Mouse (Mus musculus) B cell, adult 2 months (primary cell): ENCODE data around the gene Abca9.

Experiments
- DNase-seq, 2 experiments: peaks; one replicate each; pipeline ENCODE4 v3.0.0; 2022

Abca9 gene

DNA sequence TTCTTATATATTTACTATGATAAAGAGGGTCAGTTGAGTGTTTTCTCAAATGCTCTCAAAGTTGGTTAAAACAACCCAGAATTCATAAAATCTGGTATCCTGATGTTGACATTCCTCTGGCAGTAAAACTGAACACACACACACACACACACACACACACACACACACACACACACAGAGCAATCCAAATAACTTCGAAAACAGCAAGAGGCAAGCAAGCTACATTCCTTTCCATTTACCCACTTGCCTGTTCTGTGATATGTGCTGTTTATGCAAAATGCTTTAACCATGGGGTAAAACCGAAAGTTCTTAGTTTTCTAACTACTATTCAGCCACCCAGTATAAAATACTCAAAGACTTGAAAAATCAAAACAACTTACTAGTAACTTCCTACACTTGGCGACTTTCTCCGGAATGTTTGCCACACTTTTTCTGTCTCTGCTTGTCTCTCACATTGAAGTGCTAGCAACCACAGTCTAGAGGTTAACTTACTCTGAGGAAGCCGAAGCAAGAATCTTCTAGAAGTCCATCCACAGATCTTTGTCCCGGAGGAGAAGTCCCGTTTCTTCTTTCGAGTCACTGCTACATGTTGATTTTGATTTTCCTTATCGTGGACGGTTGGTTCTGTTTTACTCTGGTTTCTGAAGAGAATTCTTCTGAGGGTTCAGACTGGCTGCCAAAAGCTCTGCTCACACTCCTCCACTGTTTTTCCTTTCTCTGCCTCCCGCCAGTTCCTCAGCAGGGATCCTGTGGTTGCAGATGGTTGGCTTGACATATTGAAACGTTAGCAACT, at the start of gene Abca9:
Gene Abca9, minus strand, starts transcription at position 738 of the 793 bp plus-strand sequence.
- DNase-seq = no peak

DNA sequence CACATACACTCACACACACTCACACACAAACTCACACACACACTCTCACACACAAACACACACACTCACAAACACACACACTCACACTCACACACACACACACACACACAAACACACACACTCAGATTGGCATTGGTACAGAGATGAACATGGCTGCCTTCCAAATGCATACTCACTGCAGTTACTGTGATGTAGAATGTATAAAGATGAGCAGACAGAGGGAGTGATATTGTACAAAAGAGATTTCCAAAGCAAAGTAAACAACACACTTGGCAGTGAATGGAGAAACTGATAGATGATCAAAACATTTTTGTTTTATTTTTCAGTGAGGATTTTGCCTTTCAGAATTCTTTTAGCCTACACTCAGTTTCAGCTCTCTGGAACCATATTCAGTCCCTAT, 49.1 kb upstream of the Abca9 start:
- DNase-seq = no peak

DNA sequence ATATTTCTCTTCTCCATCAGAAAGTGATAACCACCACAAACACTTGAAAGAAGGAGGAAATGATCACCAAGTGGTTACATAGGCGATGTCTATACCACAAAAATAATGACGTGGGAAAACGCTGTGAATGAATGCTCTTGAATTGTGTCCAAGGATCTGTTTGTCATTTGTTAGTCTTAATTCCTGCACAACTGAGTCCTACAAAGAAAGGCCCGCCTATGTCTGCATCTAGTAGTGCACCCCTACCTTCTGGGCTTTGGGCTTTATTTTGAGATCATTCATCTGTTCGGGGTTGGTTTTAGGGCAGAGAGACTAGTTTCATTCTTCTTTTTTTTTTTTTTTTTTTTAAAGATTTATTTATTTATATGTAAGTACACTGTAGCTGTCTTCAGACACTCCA, 35.9 kb upstream of the Abca9 start:
- DNase-seq = no peak

DNA sequence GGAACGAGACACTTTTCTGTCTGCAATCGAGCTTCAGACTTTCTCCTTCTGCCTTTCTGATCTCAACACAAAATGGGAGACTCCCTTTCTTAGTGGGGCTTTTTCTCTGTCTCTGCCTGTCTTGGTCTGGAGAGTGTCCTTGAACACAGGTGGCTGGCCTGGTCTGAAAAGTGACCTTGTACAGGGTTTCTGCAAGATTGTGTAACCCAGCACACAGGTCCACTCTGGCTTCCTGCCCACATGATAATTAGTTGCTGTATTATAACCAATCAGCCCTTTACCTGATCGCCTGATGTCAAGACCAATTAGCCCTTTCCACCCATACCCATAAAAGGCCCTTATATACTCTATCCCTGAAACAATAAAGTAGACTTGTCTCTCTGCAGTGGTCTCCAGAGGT, 30.9 kb upstream of the Abca9 start:
- no peak for DNase-seq

DNA sequence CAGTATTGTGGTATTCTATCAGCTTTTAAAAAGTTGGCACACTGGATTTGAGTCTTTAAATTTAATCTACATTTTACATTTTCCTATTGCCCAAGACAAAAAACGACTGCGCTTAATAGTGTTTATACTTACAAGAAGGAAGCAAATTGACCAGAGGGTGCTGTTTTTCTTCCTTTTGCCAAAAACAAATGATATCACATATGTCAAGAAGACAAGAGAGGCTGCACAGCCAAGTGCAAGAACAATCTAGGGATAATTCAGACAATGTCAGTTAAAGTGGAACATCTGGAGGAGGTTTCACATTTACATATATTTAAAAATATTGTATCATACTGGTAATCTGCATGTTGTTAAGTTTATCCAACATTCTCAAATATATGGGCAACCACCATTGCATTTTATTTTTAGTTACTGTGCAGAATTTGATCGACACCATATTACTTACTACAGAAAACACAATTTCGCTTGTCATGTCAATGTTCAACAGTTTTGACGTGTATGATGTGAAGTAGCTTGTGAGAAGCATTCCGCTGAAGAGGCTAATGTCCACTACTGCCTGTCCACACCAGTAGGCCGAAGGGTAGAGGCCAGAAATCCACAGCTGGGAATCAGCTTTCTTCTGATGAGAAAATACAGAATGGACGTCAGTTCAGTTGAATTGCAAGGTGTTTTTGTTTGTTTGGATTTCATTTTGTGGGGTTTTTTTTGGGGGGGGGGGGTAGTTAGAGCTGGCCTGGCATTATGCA, 28.7 kb upstream of the Abca9 start:
- DNase-seq = no peak

GRCm38 (mm10) chr11:110195310-110195709, 27.3 kb upstream of the Abca9 start:
- DNase-seq = no peak

DNA sequence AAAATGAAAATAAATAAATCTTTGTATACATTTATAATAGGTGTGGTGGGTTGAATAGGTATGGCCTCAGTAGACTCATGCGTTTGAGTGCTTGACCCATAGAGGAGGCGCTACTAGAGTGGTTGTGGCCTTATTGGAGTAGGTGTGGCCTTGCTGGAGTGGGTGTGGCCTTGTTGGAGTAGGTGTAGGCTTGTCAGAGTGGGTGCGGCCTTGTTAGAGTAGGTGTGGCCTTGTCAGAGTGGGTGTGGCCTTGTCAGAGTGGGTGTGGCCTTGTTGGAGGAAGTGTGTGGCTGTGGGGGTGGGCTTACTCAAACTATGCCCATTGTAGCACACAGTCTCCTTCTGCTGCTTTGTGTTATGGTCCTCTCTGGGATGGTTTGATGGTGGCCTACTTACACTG, 3.2 kb upstream of the Abca9 start:
- DNase-seq = peak in 1 of 2 experiments; percentile 1

DNA sequence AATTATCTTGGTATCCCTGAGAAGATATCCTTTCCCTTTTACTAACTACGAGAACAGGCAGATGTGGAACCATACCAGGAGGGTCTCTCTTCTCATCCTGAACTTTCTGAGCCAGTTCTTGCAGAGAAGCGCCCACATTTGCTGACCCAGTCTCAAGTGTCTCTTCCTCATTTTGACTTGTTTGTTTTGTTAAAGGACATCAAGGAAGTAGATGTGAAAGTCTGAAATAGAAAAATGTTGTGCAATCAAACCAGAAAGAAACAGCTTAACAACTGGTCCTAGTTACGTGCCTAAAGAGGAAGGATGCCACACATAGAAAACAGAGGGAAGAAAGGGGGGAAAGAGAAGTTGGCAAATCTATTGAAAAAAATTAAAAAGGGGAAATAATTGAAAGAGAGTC, 2.2 kb downstream of the Abca9 start:
- no peak for DNase-seq

- no peak for DNase-seq
Observed at GRCm38 (mm10) chr11:110165409-110165808, 2.6 kb downstream of the Abca9 start.

- DNase-seq = no peak
Observed at GRCm38 (mm10) chr11:110157059-110157458, 10.9 kb downstream of the Abca9 start.

DNA sequence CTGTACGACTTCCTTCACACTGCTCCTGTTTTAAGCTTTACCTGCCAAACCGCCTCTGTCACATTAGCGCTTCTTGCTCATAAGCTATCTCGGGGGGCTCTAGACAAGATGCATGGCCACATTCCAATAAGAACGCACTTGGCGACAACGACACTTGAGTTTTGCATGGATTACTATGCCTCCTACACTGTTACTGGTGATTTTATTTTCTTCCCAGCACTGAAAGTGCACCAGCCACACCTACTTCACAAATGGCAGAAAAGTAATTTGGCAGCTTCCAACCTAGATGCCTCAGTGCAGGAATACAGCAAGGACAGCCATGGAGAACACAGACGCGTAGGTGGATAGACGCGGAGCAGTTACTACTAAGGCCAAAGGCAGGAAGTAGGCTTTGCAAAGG, 12.0 kb downstream of the Abca9 start:
- no peak for DNase-seq

DNA sequence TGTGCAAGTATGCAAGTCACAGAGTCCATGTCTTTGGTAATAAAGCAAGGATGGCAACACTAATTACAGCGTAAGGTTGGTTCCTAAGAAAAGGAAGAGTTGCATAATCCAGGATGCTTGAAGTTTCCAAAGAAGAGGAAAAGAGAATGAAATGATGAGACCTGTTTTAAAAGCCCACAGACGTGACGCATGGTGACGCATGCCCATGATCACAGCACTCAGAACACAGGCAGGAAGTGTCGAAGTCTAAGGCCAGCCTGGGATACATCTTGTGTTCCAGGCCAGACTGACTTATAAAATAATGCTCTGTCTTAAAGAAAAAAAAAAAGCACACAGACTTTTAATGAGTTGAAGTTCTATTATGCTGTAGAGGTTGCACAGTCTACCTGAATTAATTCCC, 20.4 kb downstream of the Abca9 start:
- DNase-seq = no peak

DNA sequence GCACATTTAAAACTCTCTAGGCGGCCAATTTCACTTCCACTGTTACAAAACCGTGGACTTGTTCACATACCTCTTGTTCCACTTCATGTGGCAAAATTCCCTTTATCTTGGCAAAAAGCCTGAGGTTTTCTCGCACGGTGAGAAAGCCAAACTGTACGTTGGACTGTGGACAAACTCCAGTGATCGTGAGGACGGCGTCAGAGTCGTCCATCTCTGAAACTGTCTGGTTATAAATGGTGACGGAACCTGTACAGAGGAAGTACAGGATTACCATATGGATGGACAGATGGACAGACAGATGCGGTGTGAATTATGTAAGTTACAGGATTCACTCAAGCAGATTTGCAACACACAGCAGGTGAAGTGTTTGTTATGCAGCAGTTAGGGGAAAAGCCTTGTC, 22.6 kb downstream of the Abca9 start:
- DNase-seq = no peak

GRCm38 (mm10) chr11:110130760-110131159, 37.2 kb downstream of the Abca9 start:
- no peak for DNase-seq

- no peak for DNase-seq
Observed at GRCm38 (mm10) chr11:110111137-110111536, 56.9 kb downstream of the Abca9 start.

DNA sequence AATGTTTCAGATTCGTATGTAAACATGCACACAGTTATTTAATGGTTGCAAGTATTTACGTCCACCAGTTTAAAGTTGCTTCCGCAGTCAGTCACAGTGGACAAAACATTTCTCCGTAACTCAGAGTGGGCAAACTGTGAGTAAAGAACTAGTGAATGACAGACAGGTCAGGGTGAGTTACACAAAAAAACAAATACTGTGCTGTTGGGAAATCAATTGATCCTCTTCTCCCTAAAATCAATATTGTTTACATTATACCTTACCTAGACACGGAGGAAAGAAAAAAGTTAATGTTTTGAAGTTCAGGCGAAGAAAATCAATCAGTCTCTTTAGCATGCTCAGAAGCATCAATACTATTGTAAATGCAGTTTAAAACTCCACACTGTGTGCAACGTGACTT, 66.6 kb downstream of the Abca9 start:
- no peak for DNase-seq

DNA sequence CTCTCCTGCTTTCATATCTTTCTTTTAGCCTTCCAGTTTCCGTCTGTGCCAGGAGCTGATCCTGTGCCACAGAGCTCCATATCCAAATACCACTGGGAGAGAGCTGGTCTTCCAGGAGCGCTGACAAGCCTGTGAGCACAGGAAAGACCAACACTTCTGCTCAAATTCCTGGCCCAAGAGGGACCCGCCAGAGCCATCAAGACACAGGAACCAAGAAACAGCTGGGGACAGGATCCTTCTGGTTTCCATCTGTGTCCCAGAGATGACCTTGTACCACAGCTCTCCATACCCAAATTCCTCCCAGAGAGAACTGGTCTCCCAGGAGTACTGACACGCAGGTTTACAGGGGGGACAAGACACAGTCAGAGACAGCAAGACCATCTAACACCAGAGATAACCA, 69.1 kb downstream of the Abca9 start:
- no peak for DNase-seq

- DNase-seq = no peak
Observed at GRCm38 (mm10) chr11:110097465-110097864, 70.5 kb downstream of the Abca9 start.

DNA sequence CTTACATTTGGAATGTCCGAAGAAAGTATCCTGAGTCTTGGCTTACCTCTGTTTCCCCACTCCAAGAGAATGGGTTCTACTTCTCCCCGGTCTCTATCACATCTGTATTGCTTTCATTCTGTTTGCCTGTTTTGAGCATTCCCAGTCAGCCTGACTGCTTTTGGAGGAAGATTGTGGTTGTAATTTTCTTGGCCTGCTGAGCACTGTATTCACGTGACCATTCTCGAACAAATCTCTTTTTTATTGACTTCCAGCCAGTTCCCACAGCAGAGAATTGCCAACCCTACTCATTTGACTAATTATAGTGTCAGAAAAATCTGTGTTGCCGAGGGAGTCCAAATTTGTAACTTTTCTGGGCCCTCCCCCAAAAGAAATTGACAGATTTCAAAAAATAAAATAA, 72.1 kb downstream of the Abca9 start, which contains the start of gene Abca8a:
Gene Abca8a, minus strand, starts transcription at position 121 of the 400 bp plus-strand sequence.
- DNase-seq = no peak

DNA sequence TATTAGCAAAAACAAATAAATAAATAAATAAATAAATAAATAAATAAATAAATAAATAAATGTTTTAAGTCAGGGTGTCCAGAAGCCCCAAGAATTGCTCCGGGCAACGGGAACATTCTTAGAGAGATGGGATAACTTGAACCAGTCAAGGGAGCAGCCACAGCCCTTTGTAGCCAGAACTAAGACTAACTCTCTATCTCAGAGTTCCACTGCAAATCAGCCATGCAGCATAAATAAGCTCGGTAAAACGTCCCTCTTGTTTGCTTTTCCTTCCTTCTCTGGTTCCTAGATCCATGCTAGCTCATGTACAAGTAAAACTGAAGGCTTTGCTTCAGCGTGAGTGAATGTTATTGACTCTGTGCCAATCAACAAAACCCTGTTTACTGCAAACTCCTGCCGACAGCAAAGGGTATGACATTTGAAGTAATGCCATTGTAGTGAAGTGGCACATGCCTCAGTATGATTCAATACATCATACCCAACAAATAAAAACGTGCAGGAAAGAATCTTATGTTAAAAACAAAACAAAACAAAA, 73.1 kb downstream of the Abca9 start:
- no peak for DNase-seq

DNA sequence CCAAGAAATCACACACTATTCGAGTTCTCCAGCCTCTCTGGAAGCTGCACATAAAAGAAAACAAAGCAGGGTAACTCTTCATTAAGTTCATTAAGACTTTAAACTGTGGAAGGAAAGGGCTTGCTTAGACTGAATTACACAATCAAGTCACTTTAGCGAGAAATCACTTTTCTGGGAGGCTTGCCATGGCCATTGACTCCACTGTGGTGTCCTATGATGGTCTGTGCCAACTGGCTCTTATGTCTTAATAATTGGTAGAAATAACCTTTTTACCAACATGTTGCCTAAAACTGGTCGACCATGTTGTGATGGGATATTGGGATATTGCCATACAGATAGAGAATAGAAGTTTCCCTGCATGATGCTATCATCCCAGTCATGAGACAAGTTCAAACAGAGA, 73.8 kb downstream of the Abca9 start:
- DNase-seq = no peak

DNA sequence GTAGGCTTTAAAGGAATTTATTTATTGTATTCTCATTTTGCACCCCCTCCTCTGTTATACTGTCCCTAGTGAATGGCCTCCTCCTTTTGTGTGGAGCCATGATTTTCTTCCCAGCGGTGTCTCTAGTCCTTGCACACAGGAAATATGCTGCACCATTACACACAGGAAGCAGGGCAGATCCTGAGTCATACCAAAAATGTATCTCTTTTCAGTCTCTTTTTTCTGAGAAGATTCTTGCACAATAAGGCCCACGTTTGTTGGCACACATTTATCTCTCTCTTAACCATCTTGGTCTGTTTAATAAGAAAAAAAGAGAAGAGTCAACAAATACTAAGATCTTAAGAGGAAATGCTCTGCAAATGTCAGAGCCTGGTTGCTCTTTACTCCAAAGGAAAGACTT, 76.7 kb downstream of the Abca9 start:
- DNase-seq = no peak

DNA sequence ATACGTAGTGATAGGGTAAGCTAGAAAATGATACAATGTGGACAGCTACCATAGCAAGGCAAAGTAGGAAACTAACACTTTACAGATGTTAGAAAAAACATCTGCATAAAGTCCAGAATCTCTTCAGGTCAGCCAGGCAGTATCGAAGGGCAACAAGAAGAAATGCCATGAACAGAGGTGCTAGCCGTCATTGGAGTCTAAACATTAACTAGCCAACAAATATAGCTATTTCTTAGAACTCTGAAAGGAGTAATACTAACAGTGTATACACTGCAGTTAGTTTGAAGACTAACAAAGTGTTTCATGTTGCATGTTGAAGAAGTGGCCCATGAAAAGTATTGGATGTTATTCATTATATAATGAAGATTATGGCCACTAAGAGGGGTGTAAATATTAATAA, 95.8 kb downstream of the Abca9 start:
- DNase-seq = no peak

- no peak for DNase-seq
Observed at GRCm38 (mm10) chr11:110061032-110061431, 107.0 kb downstream of the Abca9 start.
